Mouse (Mus musculus) G1E-ER4 (cell line): ENCODE results near the gene Zfp518a. TPM values are rescaled to one million over a fixed set of nuclear protein-coding genes. Genes with fewer than 3 reads are reported as not detected.

Source experiments
- GATA1 ChIP-seq: IDR thresholded peaks from one replicate; pipeline ENCODE4 v1.8.0; 2012; ENCODE audit warnings: low read length, inconsistent platforms
- polyA plus RNA-seq: library from polyadenylated mRNA; stranded (reverse); fragments of >175 nt; gene quantifications from 2 replicates; pipeline ENCODE4 v1.2.3, GENCODE M21; 2012

Gene Zfp518a
- polyA plus RNA-seq = not detected in 2 replicates

- TF ChIP-seq GATA1 = no peak
Observed at GRCm38 (mm10) chr19:40894519-40895392, at the start of gene Zfp518a. Zfp518a (plus strand) TSS chr19:40894705.

- TF ChIP-seq GATA1 = no peak
Observed at GRCm38 (mm10) chr19:40844731-40845130, 49.8 kb upstream of the Zfp518a start.

GRCm38 (mm10) chr19:40849391-40849790 is 45.1 kb upstream of the Zfp518a start:
- no peak for TF ChIP-seq GATA1

- no peak for TF ChIP-seq GATA1
Observed at GRCm38 (mm10) chr19:40859555-40859954, 35.0 kb upstream of the Zfp518a start.

GRCm38 (mm10) chr19:40868284-40868683 is 26.2 kb upstream of the Zfp518a start:
- no peak for TF ChIP-seq GATA1

- TF ChIP-seq GATA1 = no peak
Observed at GRCm38 (mm10) chr19:40869425-40870105, 24.9 kb upstream of the Zfp518a start.

- TF ChIP-seq GATA1 = no peak
Observed at GRCm38 (mm10) chr19:40872955-40873665, 21.4 kb upstream of the Zfp518a start.

- TF ChIP-seq GATA1 = no peak
Observed at GRCm38 (mm10) chr19:40881700-40882099, 12.8 kb upstream of the Zfp518a start.

GRCm38 (mm10) chr19:40888887-40889286 is 5.6 kb upstream of the Zfp518a start:
- no peak for TF ChIP-seq GATA1

- TF ChIP-seq GATA1 = no peak
Observed at GRCm38 (mm10) chr19:40894071-40894506, 416 bp upstream of the Zfp518a start.

GRCm38 (mm10) chr19:40895393-40895703 is 843 bp downstream of the Zfp518a start:
- no peak for TF ChIP-seq GATA1

GRCm38 (mm10) chr19:40931581-40932369 is 37.3 kb downstream of the Zfp518a start:
- TF ChIP-seq GATA1 = no peak

GRCm38 (mm10) chr19:40935376-40935775 is 40.9 kb downstream of the Zfp518a start:
- TF ChIP-seq GATA1 = no peak

GRCm38 (mm10) chr19:40936038-40936437 is 41.5 kb downstream of the Zfp518a start:
- TF ChIP-seq GATA1 = no peak

GRCm38 (mm10) chr19:40943552-40943951 is 49.0 kb downstream of the Zfp518a start:
- TF ChIP-seq GATA1 = no peak

GRCm38 (mm10) chr19:40946937-40947577 is 52.6 kb downstream of the Zfp518a start:
- no peak for TF ChIP-seq GATA1
